Mouse (Mus musculus): ENCODE measurements around the gene Uimc1. TPM values are rescaled to one million over a fixed set of nuclear protein-coding genes. Genes with fewer than 3 reads are reported as not detected.
"Not testable (repeated sequence)": the region's sequence is repeated elsewhere in the genome, so short reads cannot be mapped to it uniquely, and the experiment has no call there.

The Uimc1 gene
- total and polyA plus RNA-seq, 3 experiments = 20.7 to 177 (median 44.5) TPM

- H3K4me1 ChIP-seq (ENCODE audit: control insufficient read depth in 1 of 2, insufficient read depth in 2 of 2); dilution Hi-C loops (cut with MboI; ENCODE audit: extremely low pct_ligation_motif_present, extremely low pct_unique_long_range_greater_than_20kb, low sequenced_read_pairs); H3K27me3 ChIP-seq (replicated peaks); H3K27ac ChIP-seq (ENCODE audit: insufficient read depth, low read depth); H3K9ac ChIP-seq (ENCODE audit: insufficient read depth, low read depth); H3K4me2 ChIP-seq (ENCODE audit: insufficient read depth, low read depth, poor library complexity, severe bottlenecking); H3K9me3 ChIP-seq (replicated peaks; ENCODE audit: low read length); H3K4me3 ChIP-seq (replicated peaks in 1 of 3; ENCODE audit: low read depth in 2 of 3, low read length in 2 of 3, poor library complexity in 1 of 3); H3K36me3 ChIP-seq (replicated peaks in 1 of 2; ENCODE audit: control insufficient read depth in 1 of 2, insufficient read depth in 1 of 2, low read length in 1 of 2); in situ Hi-C loops (cut with MboI; ENCODE audit: low pct_ligation_motif_present, low pct_unique_long_range_greater_than_20kb, low sequenced_read_pairs): not testable (repeated sequence)
- DNase-seq (ENCODE audit: extremely low read depth) = peak; percentile 6
- peaks cover 20% of the 10 kb centered on the region for H3K79me2 ChIP-seq (replicated peaks; ENCODE audit: control insufficient read depth, extremely low read depth, insufficient read depth, poor library complexity, severe bottlenecking)
- 0 out of 4 replicates have a peak, but pooled peaks of 1 of the 2 experiments have one; percentile 8 for TF ChIP-seq CTCF (conservative IDR thresholded peaks at IDR 0.05 in 1 of 2, IDR thresholded peaks at IDR 0.05 in 1 of 2; ENCODE audit: low read depth in 2 of 2, low read length in 2 of 2)
Observed at GRCm38 (mm10) chr13:55097841-55098240, 2.3 kb downstream of the Uimc1 start.

- in situ Hi-C loops (cut with MboI; ENCODE audit: low pct_ligation_motif_present, low pct_unique_long_range_greater_than_20kb, low sequenced_read_pairs) = no loop called here
- TF ChIP-seq MAZ (IDR thresholded peaks at IDR 0.05; ENCODE audit: low read depth, low read length) (no peak), MAX (IDR thresholded peaks at IDR 0.05; ENCODE audit: low read length) (no peak), E2F4 (IDR thresholded peaks at IDR 0.05; ENCODE audit: insufficient replicate concordance, low read depth, low read length) (no peak), EP300 (IDR thresholded peaks at IDR 0.05; ENCODE audit: low read length) (no peak), RCOR1 (conservative IDR thresholded peaks at IDR 0.05; ENCODE audit: low read depth, low read length) (no peak), GABPA (IDR thresholded peaks at IDR 0.05; ENCODE audit: insufficient replicate concordance, low read depth, low read length) (no peak), POLR2AphosphoS2 (IDR thresholded peaks at IDR 0.05; ENCODE audit: low read depth, low read length) (no peak), MXI1 (IDR thresholded peaks at IDR 0.05; ENCODE audit: low read depth, low read length) (no peak), CHD1 (IDR thresholded peaks at IDR 0.05; ENCODE audit: low read depth, low read length) (no peak), NELFE (IDR thresholded peaks at IDR 0.05; ENCODE audit: low read depth, low read length) (no peak), ZKSCAN1 (IDR thresholded peaks at IDR 0.05; ENCODE audit: borderline replicate concordance, low read depth, low read length) (no peak), JUND (conservative IDR thresholded peaks at IDR 0.05; ENCODE audit: low read depth, low read length) (no peak)
- H3K9ac ChIP-seq (ENCODE audit: insufficient read depth, low read depth) = no peak overlapping the region
- H3K36me3 ChIP-seq (replicated peaks in 1 of 2; ENCODE audit: control insufficient read depth in 1 of 2, insufficient read depth in 1 of 2, low read length in 1 of 2) = peaks cover 15 to 45% of the 10 kb centered on the region in 2 experiments
- H3K9me3 ChIP-seq (replicated peaks; ENCODE audit: low read length) = peaks cover 2% of the 10 kb centered on the region
- no peak overlapping the region for H3K27ac ChIP-seq (ENCODE audit: insufficient read depth, low read depth)
- H3K79me2 ChIP-seq (replicated peaks; ENCODE audit: control insufficient read depth, extremely low read depth, insufficient read depth, poor library complexity, severe bottlenecking) = peaks cover 12% of the 10 kb centered on the region
- no peaks in the 10 kb centered on the region for H3K27me3 ChIP-seq (replicated peaks)
- H3K4me2 ChIP-seq (ENCODE audit: insufficient read depth, low read depth, poor library complexity, severe bottlenecking) = no peak overlapping the region
- no peak for DNase-seq (ENCODE audit: extremely low read depth)
- H3K4me1 ChIP-seq (ENCODE audit: control insufficient read depth in 1 of 2, insufficient read depth in 2 of 2) = peaks cover 0 to 2% of the 10 kb centered on the region in 2 experiments; a peak in 1 of 4 replicates
- no peak overlapping the region for H3K4me3 ChIP-seq (replicated peaks in 1 of 3; ENCODE audit: low read depth in 2 of 3, low read length in 2 of 3, poor library complexity in 1 of 3)
- dilution Hi-C loops (cut with MboI; ENCODE audit: extremely low pct_ligation_motif_present, extremely low pct_unique_long_range_greater_than_20kb, low sequenced_read_pairs) = no loop called here
Observed at GRCm38 (mm10) chr13:55092588-55092987, 7.5 kb downstream of the Uimc1 start.

GRCm38 (mm10) chr13:55075597-55075996 is 24.5 kb downstream of the Uimc1 start:
- H3K4me1 ChIP-seq (ENCODE audit: control insufficient read depth in 1 of 2, insufficient read depth in 2 of 2) = no peaks in the 10 kb centered on the region
- no peak overlapping the region for H3K4me3 ChIP-seq (replicated peaks in 1 of 3; ENCODE audit: low read depth in 2 of 3, low read length in 2 of 3, poor library complexity in 1 of 3)
- no peaks in the 10 kb centered on the region for H3K27me3 ChIP-seq (replicated peaks)
- no peaks in the 10 kb centered on the region for H3K9me3 ChIP-seq (replicated peaks; ENCODE audit: low read length)
- in situ Hi-C loops (cut with MboI; ENCODE audit: low pct_ligation_motif_present, low pct_unique_long_range_greater_than_20kb, low sequenced_read_pairs) (no loop called here), dilution Hi-C loops (cut with MboI; ENCODE audit: extremely low pct_ligation_motif_present, extremely low pct_unique_long_range_greater_than_20kb, low sequenced_read_pairs) (no loop called here)
- H3K4me2 ChIP-seq (ENCODE audit: insufficient read depth, low read depth, poor library complexity, severe bottlenecking) = no peak overlapping the region
- H3K9ac ChIP-seq (ENCODE audit: insufficient read depth, low read depth) = no peak overlapping the region
- peaks cover 3% of the 10 kb centered on the region; the same call in 1 of the 2 replicates for H3K79me2 ChIP-seq (replicated peaks; ENCODE audit: control insufficient read depth, extremely low read depth, insufficient read depth, poor library complexity, severe bottlenecking)
- no peak overlapping the region for H3K27ac ChIP-seq (ENCODE audit: insufficient read depth, low read depth)
- DNase-seq (ENCODE audit: extremely low read depth) = no peak
- H3K36me3 ChIP-seq (replicated peaks in 1 of 2; ENCODE audit: control insufficient read depth in 1 of 2, insufficient read depth in 1 of 2, low read length in 1 of 2) = peaks cover 15 to 49% of the 10 kb centered on the region in 2 experiments
- TF ChIP-seq USF1 (IDR thresholded peaks at IDR 0.05; ENCODE audit: low read depth, low read length) (no peak), CTCF (conservative IDR thresholded peaks at IDR 0.05 in 1 of 2, IDR thresholded peaks at IDR 0.05 in 1 of 2; ENCODE audit: low read depth in 2 of 2, low read length in 2 of 2) (no peak), HCFC1 (IDR thresholded peaks at IDR 0.05; ENCODE audit: low read depth, low read length) (no peak), POLR2AphosphoS2 (IDR thresholded peaks at IDR 0.05; ENCODE audit: low read depth, low read length) (no peak), RCOR1 (conservative IDR thresholded peaks at IDR 0.05; ENCODE audit: low read depth, low read length) (no peak), SMC3 (IDR thresholded peaks at IDR 0.05; ENCODE audit: low read depth, low read length) (no peak), POLR2A (IDR thresholded peaks at IDR 0.05; ENCODE audit: low read depth, low read length) (no peak), MAX (IDR thresholded peaks at IDR 0.05; ENCODE audit: low read length) (no peak), CHD2 (IDR thresholded peaks at IDR 0.05; ENCODE audit: low read length) (no peak), MEF2A (IDR thresholded peaks at IDR 0.05; ENCODE audit: borderline replicate concordance, low read depth, low read length) (no peak), JUN (IDR thresholded peaks at IDR 0.05; ENCODE audit: insufficient read depth, low read depth, low read length) (no peak), USF2 (conservative IDR thresholded peaks at IDR 0.05; ENCODE audit: low read depth, low read length) (no peak), TCF12 (IDR thresholded peaks at IDR 0.05; ENCODE audit: low read depth, low read length) (no peak), PAX5 (IDR thresholded peaks at IDR 0.05; ENCODE audit: low read length) (no peak), MYC (IDR thresholded peaks at IDR 0.05; ENCODE audit: low read depth, low read length) (no peak), KAT2A (IDR thresholded peaks at IDR 0.05; ENCODE audit: insufficient replicate concordance, low read length) (no peak), MXI1 (IDR thresholded peaks at IDR 0.05; ENCODE audit: low read depth, low read length) (no peak), JUND (conservative IDR thresholded peaks at IDR 0.05; ENCODE audit: low read depth, low read length) (no peak)

Data from CH12.LX (cell line).